26 mouse cellular contexts compared by ENCODE assay signal in genomic region chr16:11284881-11285280, GRCm38 (mm10). TPM values are rescaled to one million over a fixed set of nuclear protein-coding genes. Genes with fewer than 3 reads are reported as not detected.
DNase-seq lines count a peak whose midpoint lies in the region; ATAC-seq and TF ChIP-seq lines count a peak whose summit lies in the region.
"Had no signal": no experiment of that assay in that cellular context is flagged by ENCODE, and none has a peak within 500 bp of the region (broad histone marks: within the 10 kb centered on the region; RNA-seq: fewer than 3 reads in every experiment).

No protein-coding gene starts in this region.

- no peak for ATAC-seq in intestine, postnatal 0 days
- no peak for ATAC-seq in hindbrain, embryonic 11.5 days (ENCODE audit: low FRiP score)
- ATAC-seq: activated CD4-positive, CD25-positive, alpha-beta regulatory T cell, adult 4 months; forebrain, embryonic 14.5 days; forebrain, embryonic 16.5 days; Patski had no signal

- H3K9ac ChIP-seq in intestine, postnatal 0 days (ENCODE audit: low read depth, low read length), result no peak overlapping the region
- H3K9ac ChIP-seq in hindbrain, embryonic 11.5 days (ENCODE audit: low read depth, low read length), result no peak overlapping the region
- H3K9ac ChIP-seq: embryonic facial prominence, embryonic 13.5 days; embryonic facial prominence, embryonic 15.5 days; forebrain, embryonic 12.5 days had no signal

- no peak overlapping the region for H3K27ac ChIP-seq in intestine, postnatal 0 days (ENCODE audit: low read depth, low read length)
- no peak overlapping the region for H3K27ac ChIP-seq in hindbrain, embryonic 11.5 days (ENCODE audit: low read depth, low read length)
- H3K27ac ChIP-seq: embryonic facial prominence, embryonic 13.5 days; embryonic facial prominence, embryonic 15.5 days; forebrain, embryonic 10.5 days; forebrain, embryonic 12.5 days had no signal

- H3K36me3 ChIP-seq in intestine, postnatal 0 days (ENCODE audit: control insufficient read depth, insufficient read depth), result no peaks in the 10 kb centered on the region
- no peaks in the 10 kb centered on the region for H3K36me3 ChIP-seq in hindbrain, embryonic 11.5 days (ENCODE audit: control insufficient read depth, insufficient read depth, low read length)
- H3K36me3 ChIP-seq: embryonic facial prominence, embryonic 13.5 days; embryonic facial prominence, embryonic 15.5 days; forebrain, embryonic 10.5 days; forebrain, embryonic 12.5 days; G1E had no signal

- H3K4me3 ChIP-seq in intestine, postnatal 0 days (ENCODE audit: low read depth, low read length), result no peak overlapping the region
- no peak overlapping the region for H3K4me3 ChIP-seq in hindbrain, embryonic 11.5 days (ENCODE audit: low read depth, low read length)
- H3K4me3 ChIP-seq: embryonic facial prominence, embryonic 13.5 days; embryonic facial prominence, embryonic 15.5 days; erythroblast, embryonic 14.5 days; forebrain, embryonic 10.5 days; forebrain, embryonic 12.5 days had no signal

- no peaks in the 10 kb centered on the region for H3K4me1 ChIP-seq in intestine, postnatal 0 days (replicated peaks; ENCODE audit: control insufficient read depth, insufficient read depth, low read length)
- no peaks in the 10 kb centered on the region for H3K4me1 ChIP-seq in hindbrain, embryonic 11.5 days (replicated peaks; ENCODE audit: control insufficient read depth, insufficient read depth, low read length)
- H3K4me1 ChIP-seq: embryonic facial prominence, embryonic 13.5 days; embryonic facial prominence, embryonic 15.5 days; forebrain, embryonic 10.5 days; forebrain, embryonic 12.5 days had no signal

- TF ChIP-seq CTCF in intestine, postnatal 0 days (IDR thresholded peaks at IDR 0.05; ENCODE audit: low read depth), result no peak

- H3K27me3 ChIP-seq in intestine, postnatal 0 days (replicated peaks; ENCODE audit: control insufficient read depth, insufficient read depth, low read length), result no peaks in the 10 kb centered on the region
- no peaks in the 10 kb centered on the region for H3K27me3 ChIP-seq in hindbrain, embryonic 11.5 days (ENCODE audit: control insufficient read depth, insufficient read depth, low read length)
- H3K27me3 ChIP-seq: embryonic facial prominence, embryonic 13.5 days; embryonic facial prominence, embryonic 15.5 days; forebrain, embryonic 12.5 days; Patski had no signal

- peak; percentile 65 for DNase-seq in CD4-positive helper T cell, adult 2 months (ENCODE audit: low read depth, low spot score)
- peak; percentile 49 for DNase-seq in induced T-regulatory cell, adult 2 months (ENCODE audit: low read depth)
- no peak for DNase-seq in cerebellum, adult 11 months
- DNase-seq in hindbrain, embryonic 11.5 days (ENCODE audit: low spot score), result no peak
- DNase-seq: adrenal gland, adult 8-10 months; adrenal gland, postnatal 14 days; adrenal gland, postnatal 36 days; B cell, adult 2 months; cerebellum, adult 18-20 months; cerebellum, adult 8-10 months; cerebellum, adult 9-11 months; cerebellum, postnatal 14 days; cerebellum, postnatal 36 days; embryo, embryonic 11 days had no signal

- H3K4me2 ChIP-seq in intestine, postnatal 0 days (replicated peaks; ENCODE audit: low read depth), result no peak overlapping the region
- H3K4me2 ChIP-seq in hindbrain, embryonic 11.5 days (replicated peaks; ENCODE audit: low read depth, low read length), result no peak overlapping the region
- H3K4me2 ChIP-seq: embryonic facial prominence, embryonic 13.5 days; embryonic facial prominence, embryonic 15.5 days; forebrain, embryonic 12.5 days had no signal

- 71% methylated on average over 2 of the region's 2 CpGs for WGBS in intestine, postnatal 0 days
- WGBS in hindbrain, embryonic 11.5 days, result 89% methylated on average over 2 of the region's 2 CpGs

- peaks cover 7% of the 10 kb centered on the region; the same call in 1 of the 2 replicates for H3K9me3 ChIP-seq in intestine, postnatal 0 days (ENCODE audit: control insufficient read depth)
- H3K9me3 ChIP-seq in hindbrain, embryonic 11.5 days (ENCODE audit: control insufficient read depth, low read length), result no peaks in the 10 kb centered on the region
- H3K9me3 ChIP-seq: embryonic facial prominence, embryonic 13.5 days; embryonic facial prominence, embryonic 15.5 days; forebrain, embryonic 12.5 days had no signal

RNA-seq across cellular contexts. Expression of gene Tnfrsf17, which starts 28.7 kb away (rescaled TPM):
- not detected in 2 replicates for polyA plus RNA-seq in intestine, postnatal 0 days (2015; fragmentation: Nextera tagmentation; extraction: Ambion mirVana)
- 0.22 TPM in 1 of 2 replicates, not detected in the other for polyA plus RNA-seq in hindbrain, embryonic 11.5 days (2014; fragmentation: Nextera tagmentation; extraction: Ambion mirVana)
- polyA plus RNA-seq: activated CD4-positive, CD25-positive, alpha-beta regulatory T cell, adult 4 months; embryonic facial prominence, embryonic 11.5 days; embryonic facial prominence, embryonic 15.5 days; erythroblast, embryonic 14.5 days; forebrain, embryonic 10.5 days; forebrain, embryonic 12.5 days; forebrain, embryonic 14.5 days; forebrain, embryonic 16.5 days; G1E; Patski had no signal

RNA-seq across cellular contexts. Expression of gene Gspt1, which starts 30.8 kb away (rescaled TPM):
- 47.3 and 48.4 TPM in 2 replicates for polyA plus RNA-seq in intestine, postnatal 0 days (2015; fragmentation: Nextera tagmentation; extraction: Ambion mirVana)
- polyA plus RNA-seq in hindbrain, embryonic 11.5 days (2014; fragmentation: Nextera tagmentation; extraction: Ambion mirVana), result 87.4 and 94.3 TPM in 2 replicates

RNA-seq across cellular contexts. Expression of gene Snx29, which starts 37.8 kb away (rescaled TPM):
- polyA plus RNA-seq in intestine, postnatal 0 days (2015; fragmentation: Nextera tagmentation; extraction: Ambion mirVana), result 1.9 and 4.0 TPM in 2 replicates
- 10.3 and 15.3 TPM in 2 replicates for polyA plus RNA-seq in hindbrain, embryonic 11.5 days (2014; fragmentation: Nextera tagmentation; extraction: Ambion mirVana)

Comparison
In these comparisons a context has a peak if more than half of its experiments do, and no peak if none do; other contexts are left out.
1. DNase-seq: peak in CD4-positive helper T cell, adult 2 months (single experiment) and induced T-regulatory cell, adult 2 months (single experiment); none in cerebellum, adult 11 months (single experiment) and hindbrain, embryonic 11.5 days (single experiment).